Mouse (Mus musculus) lung, embryonic 16.5 days (tissue): ENCODE results near the gene Spata16. TPM values are rescaled to one million over a fixed set of nuclear protein-coding genes. Genes with fewer than 3 reads are reported as not detected.

Experiments
- ATAC-seq: fragments of 200-750 bp; cut with Nextera tagmentation; 2 replicates; pipeline ENCODE4 v1.8.0; 2017; ENCODE audit warnings: low read depth, mild to moderate bottlenecking, moderate library complexity
- H3K27ac ChIP-seq: fragments of 300-500 bp; sonication (generic); 2 replicates; pipeline ENCODE4 v1.5.1; 2014; ENCODE audit warnings: mild to moderate bottlenecking, control low read depth, low read length
- H3K27me3 ChIP-seq: fragments of 300-500 bp; sonication (generic); 2 replicates; pipeline ENCODE4 v1.6.1; 2014; ENCODE audit warnings: low read depth, low read length, mixed read lengths; ENCODE audit not compliant: control insufficient read depth, insufficient read depth
- H3K36me3 ChIP-seq: fragments of 300-500 bp; sonication (generic); 2 replicates; pipeline ENCODE4 v1.6.1; 2014; ENCODE audit warnings: low read length; ENCODE audit not compliant: control insufficient read depth, insufficient read depth
- H3K4me1 ChIP-seq: fragments of 300-500 bp; sonication (generic); replicated peaks from 2 replicates; pipeline ENCODE4 v1.6.1; 2014; ENCODE audit warnings: low read length, mixed read lengths; ENCODE audit not compliant: control insufficient read depth, insufficient read depth
- H3K4me2 ChIP-seq: fragments of 300-500 bp; sonication (generic); 2 replicates; pipeline ENCODE4 v1.6.1; 2014; ENCODE audit warnings: low read depth, low read length, control low read depth
- H3K4me3 ChIP-seq: fragments of 300-500 bp; sonication (generic); 2 replicates; pipeline ENCODE4 v1.5.1; 2014; ENCODE audit warnings: mild to moderate bottlenecking, low read length, control low read depth
- H3K9ac ChIP-seq: fragments of 300-500 bp; sonication (generic); 2 replicates; pipeline ENCODE4 v1.6.1; 2014; ENCODE audit warnings: low read length, control low read depth
- H3K9me3 ChIP-seq: fragments of 300-500 bp; sonication (generic); 2 replicates; pipeline ENCODE4 v1.6.1; 2016; ENCODE audit warnings: low read length; ENCODE audit not compliant: control insufficient read depth
- WGBS: fragments of 180-500 bp; shearing (Covaris S2); extraction: QIAGEN DNeasy Blood & Tissue Kit; methylation state at CpG from one replicate; pipeline ENCODE4 v1.1.7; 2014; 5-methylcytosine and 5-hydroxymethylcytosine counted together
- microRNA-seq: library from miRNA; unstranded; fragments of <30 nt; microRNA quantifications from one replicate; pipeline ENCODE4, GENCODE M21; 2016
- polyA plus RNA-seq: library from polyadenylated mRNA; unstranded; fragments of >200 nt; fragmentation: Nextera tagmentation; extraction: Ambion mirVana; gene quantifications from 2 replicates; pipeline ENCODE4 v1.2.1, GENCODE M21; 2015

Spata16 gene
- polyA plus RNA-seq, 1 experiment from 2014 or later: not detected

GRCm38 (mm10) chr3:26981979-26982623 lies 344.7 kb downstream of the Spata16 start:
- Histone ChIP-seq H3K9me3 (no peaks in the 10 kb centered on the region), H3K27me3 (no peaks in the 10 kb centered on the region), H3K9ac (no peak overlapping the region), H3K27ac (no peak overlapping the region), H3K4me2 (no peak overlapping the region), H3K36me3 (no peaks in the 10 kb centered on the region), H3K4me3 (no peak overlapping the region), H3K4me1 (no peaks in the 10 kb centered on the region)
- no peak for ATAC-seq
- 68% methylated on average over 6 of the region's 6 CpGs for WGBS

GRCm38 (mm10) chr3:26983749-26984148 lies 346.3 kb downstream of the Spata16 start:
- Histone ChIP-seq H3K36me3 (no peaks in the 10 kb centered on the region), H3K4me2 (no peak overlapping the region), H3K27ac (no peak overlapping the region), H3K9ac (no peak overlapping the region), H3K4me1 (no peaks in the 10 kb centered on the region), H3K4me3 (no peak overlapping the region), H3K9me3 (no peaks in the 10 kb centered on the region), H3K27me3 (no peaks in the 10 kb centered on the region)
- 87% methylated on average over 6 of the region's 6 CpGs for WGBS
- no peak for ATAC-seq

- Histone ChIP-seq H3K4me1 (no peaks in the 10 kb centered on the region), H3K27ac (no peak overlapping the region), H3K9ac (no peak overlapping the region), H3K9me3 (no peaks in the 10 kb centered on the region; the same call in 1 of the 2 replicates), H3K27me3 (no peaks in the 10 kb centered on the region), H3K4me2 (no peak overlapping the region), H3K4me3 (no peak overlapping the region), H3K36me3 (no peaks in the 10 kb centered on the region)
- WGBS: 59% methylated on average over 1 of the region's 1 CpGs
- no peak for ATAC-seq
Measured at GRCm38 (mm10) chr3:27006844-27007243, 369.4 kb downstream of the Spata16 start.

GRCm38 (mm10) chr3:27027957-27028356 lies 390.5 kb downstream of the Spata16 start:
- H3K36me3 ChIP-seq: no peaks in the 10 kb centered on the region
- H3K4me1 ChIP-seq: no peaks in the 10 kb centered on the region
- 88% methylated on average over 3 of the region's 3 CpGs for WGBS
- H3K4me2 ChIP-seq: no peak overlapping the region
- H3K4me3 ChIP-seq: no peak overlapping the region
- no peak overlapping the region for H3K27ac ChIP-seq
- peaks cover 2% of the 10 kb centered on the region; the same call in 1 of the 2 replicates for H3K9me3 ChIP-seq
- H3K9ac ChIP-seq: no peak overlapping the region
- ATAC-seq: no peak
- no peaks in the 10 kb centered on the region for H3K27me3 ChIP-seq

GRCm38 (mm10) chr3:27028526-27028925 lies 391.1 kb downstream of the Spata16 start:
- H3K4me3 ChIP-seq: no peak overlapping the region
- H3K27me3 ChIP-seq: no peaks in the 10 kb centered on the region
- peaks cover 2% of the 10 kb centered on the region; the same call in 1 of the 2 replicates for H3K9me3 ChIP-seq
- no peak overlapping the region for H3K4me2 ChIP-seq
- H3K27ac ChIP-seq: no peak overlapping the region
- no peaks in the 10 kb centered on the region for H3K4me1 ChIP-seq
- no peak overlapping the region for H3K9ac ChIP-seq
- ATAC-seq: no peak
- H3K36me3 ChIP-seq: no peaks in the 10 kb centered on the region

- H3K9ac ChIP-seq: no peak overlapping the region
- no peak overlapping the region for H3K4me3 ChIP-seq
- H3K9me3 ChIP-seq: no peaks in the 10 kb centered on the region
- H3K36me3 ChIP-seq: no peaks in the 10 kb centered on the region
- ATAC-seq: no peak
- H3K4me1 ChIP-seq: no peaks in the 10 kb centered on the region
- 75% methylated on average over 8 of the region's 8 CpGs for WGBS
- H3K27me3 ChIP-seq: no peaks in the 10 kb centered on the region
- H3K27ac ChIP-seq: no peak overlapping the region
- H3K4me2 ChIP-seq: no peak overlapping the region
Measured at GRCm38 (mm10) chr3:27030067-27030857, 392.8 kb downstream of the Spata16 start.

Small RNAs within 50 kb of the gene (microRNA-seq; reads per million reads assigned to microRNA genes)
- gene Gm25773: not detected
- not detected for gene Gm44464
